Mouse (Mus musculus): ENCODE data around the gene Hmcn2.

The Hmcn2 gene

GRCm38 (mm10) chr2:31476107-31476820 is 162.0 kb downstream of the Hmcn2 start:
- DNase-seq (ENCODE audit: low read depth, low spot score): no peak

DNA sequence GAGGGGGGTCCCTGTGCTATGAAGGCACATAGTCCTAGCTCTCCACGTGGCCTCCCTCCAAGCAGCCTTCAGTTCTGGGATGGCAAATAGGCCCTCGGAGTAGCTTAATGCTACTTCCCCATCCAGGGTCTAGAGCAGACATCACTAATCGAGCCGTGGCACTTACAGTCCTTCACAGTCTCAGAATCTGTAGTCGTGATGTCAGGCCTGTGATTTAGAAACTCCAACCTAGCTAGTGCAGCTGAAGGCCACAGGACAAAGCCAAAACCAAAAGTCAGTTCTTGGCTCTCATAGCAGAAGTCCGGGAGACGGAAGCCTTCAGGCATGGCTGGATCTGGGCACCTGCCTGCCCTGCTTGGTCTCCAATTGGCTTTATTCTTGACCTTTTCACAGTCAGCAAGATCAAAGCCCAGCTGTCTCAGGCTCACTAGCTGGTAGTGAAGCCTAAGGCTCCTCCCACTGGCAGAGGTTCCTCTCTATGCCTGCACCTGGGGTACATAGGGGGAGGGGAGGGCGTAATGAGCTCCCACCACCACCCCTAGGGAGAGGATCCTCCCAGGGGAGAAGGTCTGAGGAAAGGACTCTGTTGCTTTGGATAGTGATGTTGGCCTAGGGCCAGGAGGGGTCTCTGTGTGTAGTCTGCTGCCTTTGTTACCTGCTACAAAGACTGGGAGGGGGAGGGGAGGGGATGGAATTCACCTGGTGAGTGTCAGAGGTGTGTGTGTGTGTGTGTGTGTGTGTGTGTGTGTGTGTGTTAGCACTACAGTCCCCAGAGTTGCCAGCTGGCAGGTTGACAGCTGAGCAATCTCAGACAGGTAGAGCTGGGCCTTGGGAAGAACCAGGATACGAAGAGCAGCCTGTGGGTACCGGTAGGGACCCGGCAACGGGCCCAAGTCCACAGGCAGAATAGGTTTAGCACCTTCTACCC is 163.3 kb downstream of the Hmcn2 start:
- no peak for DNase-seq (ENCODE audit: low read depth, low spot score)

DNA sequence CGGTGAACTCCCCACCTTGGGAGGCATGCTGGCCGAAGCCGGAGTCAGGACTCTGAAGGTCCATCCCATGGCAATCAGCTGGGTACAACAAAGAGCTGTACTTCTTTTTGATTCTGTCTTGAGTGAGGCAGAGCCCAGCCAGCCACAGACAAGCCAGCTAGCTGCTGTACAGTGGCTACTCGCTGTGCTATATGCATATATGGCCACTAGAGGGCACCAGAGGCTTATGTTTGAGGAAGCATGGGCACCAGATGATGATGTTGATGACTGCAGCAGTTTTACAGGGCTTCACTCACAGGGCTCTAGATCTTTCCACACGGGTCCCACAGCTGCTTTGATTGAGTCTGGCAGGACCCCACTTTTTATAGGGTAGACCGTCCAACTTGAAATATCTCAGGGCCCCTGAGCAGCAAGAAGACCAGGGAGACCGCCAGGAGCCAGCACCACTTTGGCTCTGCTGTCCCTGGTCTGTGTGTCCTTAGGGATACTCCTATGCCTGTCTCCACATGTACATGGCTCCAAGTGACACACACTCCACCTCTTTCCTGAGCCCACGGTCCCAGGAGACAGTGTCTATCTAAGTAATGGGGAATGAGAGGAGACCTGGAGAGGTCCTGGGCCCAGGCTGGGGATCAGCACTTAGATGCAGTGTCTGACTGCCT is 168.8 kb downstream of the Hmcn2 start:
- peak; percentile 89 for DNase-seq (ENCODE audit: low read depth, low spot score)

- peak; percentile 90 for DNase-seq (ENCODE audit: low read depth, low spot score)
Measured at GRCm38 (mm10) chr2:31484187-31484586, 170.0 kb downstream of the Hmcn2 start.

DNA sequence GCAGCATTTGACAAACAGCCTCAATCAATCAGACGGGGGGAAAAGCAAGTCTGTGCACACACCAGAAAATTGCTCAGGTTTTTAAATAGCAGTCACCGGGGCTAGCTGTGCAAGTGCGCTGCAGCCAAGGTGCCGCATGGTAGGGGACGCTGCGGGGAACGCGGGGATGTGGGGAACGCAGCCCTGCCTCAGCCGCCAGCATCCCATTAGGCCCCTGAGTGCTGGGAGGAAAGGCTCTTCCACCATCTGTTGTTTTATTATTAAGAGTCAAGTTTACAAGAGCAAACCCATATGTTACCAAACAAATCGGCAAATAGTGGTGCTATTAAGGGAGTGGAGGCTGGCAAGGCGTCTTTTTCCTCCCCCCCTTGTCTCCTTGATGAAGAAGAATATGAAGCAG is 175.0 kb downstream of the Hmcn2 start:
- no peak for DNase-seq (ENCODE audit: low read depth, low spot score)

GRCm38 (mm10) chr2:31490556-31490955 is 176.3 kb downstream of the Hmcn2 start:
- no peak for DNase-seq (ENCODE audit: low read depth, low spot score)

GRCm38 (mm10) chr2:31492308-31492707 is 178.1 kb downstream of the Hmcn2 start:
- DNase-seq (ENCODE audit: low read depth, low spot score): peak; percentile 87

DNA sequence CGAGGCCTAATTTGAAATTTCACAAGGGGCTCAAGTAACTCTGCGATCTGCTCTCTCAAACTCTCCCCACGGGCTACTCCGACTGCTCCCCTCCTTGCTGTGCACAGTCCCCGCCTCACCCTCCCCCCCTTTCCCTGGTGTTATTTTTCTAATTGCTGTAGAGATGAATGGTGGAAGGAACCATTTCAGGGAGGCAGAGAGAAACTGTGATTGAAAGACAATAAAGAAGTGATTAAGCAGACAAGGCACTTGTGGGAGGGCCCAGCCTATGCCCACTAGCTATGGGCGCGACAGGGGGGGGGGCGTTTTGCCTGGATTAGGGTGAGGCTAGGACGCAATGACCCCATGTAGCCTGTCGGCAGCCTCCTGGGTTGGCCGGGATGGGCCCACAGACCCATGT is 179.0 kb downstream of the Hmcn2 start:
- no peak for DNase-seq (ENCODE audit: low read depth, low spot score)

DNA sequence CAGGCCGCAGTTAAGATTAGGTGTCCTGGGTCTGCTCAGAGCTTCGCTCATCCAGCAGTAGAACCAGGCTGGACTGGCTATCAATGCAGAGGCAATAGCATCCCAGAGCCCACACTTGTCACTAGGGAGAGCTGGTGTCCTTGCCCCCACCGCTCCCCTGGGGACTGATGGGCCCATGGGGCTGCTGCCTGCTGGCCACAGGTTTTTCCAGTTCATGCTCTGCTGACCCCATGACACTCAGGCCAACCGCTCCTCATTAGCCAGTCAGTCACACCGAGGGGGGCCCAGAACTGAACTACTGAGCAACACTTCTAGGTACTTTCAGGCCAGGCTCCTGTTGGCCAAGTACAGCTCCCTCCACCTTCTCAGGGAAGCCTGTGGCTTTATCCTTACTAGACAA is 180.1 kb downstream of the Hmcn2 start:
- no peak for DNase-seq (ENCODE audit: low read depth, low spot score)

GRCm38 (mm10) chr2:31495046-31495476 is 180.8 kb downstream of the Hmcn2 start:
- no peak for DNase-seq (ENCODE audit: low read depth, low spot score)

- DNase-seq (ENCODE audit: low read depth, low spot score): no peak
Measured at GRCm38 (mm10) chr2:31496141-31496540, 181.9 kb downstream of the Hmcn2 start.

GRCm38 (mm10) chr2:31497113-31497512 is 182.9 kb downstream of the Hmcn2 start:
- no peak for DNase-seq (ENCODE audit: low read depth, low spot score)

- DNase-seq (ENCODE audit: low read depth, low spot score): no peak
Measured at GRCm38 (mm10) chr2:31497635-31498034, 183.4 kb downstream of the Hmcn2 start.

DNA sequence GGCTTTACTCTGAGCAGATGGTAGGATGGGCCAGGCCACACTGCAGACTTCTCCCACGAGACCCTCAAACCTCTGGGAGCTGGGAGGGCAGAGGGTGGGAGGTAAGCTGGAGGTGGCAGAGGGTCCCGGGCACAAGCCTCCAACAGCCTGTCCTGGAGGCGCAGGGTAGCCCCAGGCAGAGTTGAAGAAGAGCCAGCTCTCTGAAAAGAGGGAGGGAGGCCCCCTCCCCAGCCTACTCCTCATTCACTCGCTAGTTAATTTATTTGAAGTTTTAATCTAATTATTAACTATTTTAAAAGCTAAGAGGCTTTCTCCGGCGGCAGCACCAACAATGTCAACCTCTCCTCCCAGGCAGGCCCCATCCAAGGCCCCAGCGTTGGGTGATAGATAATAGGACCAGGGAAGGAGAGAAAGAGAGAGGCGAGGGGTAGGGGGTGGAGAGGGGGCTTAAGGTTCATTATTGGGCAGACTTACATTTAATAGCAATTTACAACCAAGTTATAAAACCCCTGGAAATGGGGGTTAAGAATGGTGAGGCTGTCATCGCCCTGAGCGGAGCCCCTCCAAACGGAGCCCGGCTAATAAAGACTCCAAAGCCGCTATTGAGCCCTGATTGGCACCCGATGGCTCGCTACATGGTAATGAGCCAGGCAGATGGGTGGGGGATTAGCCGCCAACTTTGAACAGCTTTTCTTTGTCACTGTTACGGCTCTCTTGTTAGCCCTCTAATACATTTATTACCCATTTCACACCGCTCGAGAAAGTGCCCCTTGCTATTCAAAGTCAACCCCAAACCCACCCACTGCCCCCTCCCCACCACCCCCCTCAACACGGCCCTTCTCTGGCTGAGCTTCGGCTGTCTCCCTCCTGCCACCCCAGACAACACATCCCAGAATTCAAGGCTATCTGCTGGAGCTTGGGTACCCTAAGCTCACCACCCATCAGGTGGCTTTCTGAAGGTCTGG is 185.4 kb downstream of the Hmcn2 start:
- no peak for DNase-seq (ENCODE audit: low read depth, low spot score)

- DNase-seq (ENCODE audit: low read depth, low spot score): no peak
Measured at GRCm38 (mm10) chr2:31500292-31501204, 186.3 kb downstream of the Hmcn2 start.

DNA sequence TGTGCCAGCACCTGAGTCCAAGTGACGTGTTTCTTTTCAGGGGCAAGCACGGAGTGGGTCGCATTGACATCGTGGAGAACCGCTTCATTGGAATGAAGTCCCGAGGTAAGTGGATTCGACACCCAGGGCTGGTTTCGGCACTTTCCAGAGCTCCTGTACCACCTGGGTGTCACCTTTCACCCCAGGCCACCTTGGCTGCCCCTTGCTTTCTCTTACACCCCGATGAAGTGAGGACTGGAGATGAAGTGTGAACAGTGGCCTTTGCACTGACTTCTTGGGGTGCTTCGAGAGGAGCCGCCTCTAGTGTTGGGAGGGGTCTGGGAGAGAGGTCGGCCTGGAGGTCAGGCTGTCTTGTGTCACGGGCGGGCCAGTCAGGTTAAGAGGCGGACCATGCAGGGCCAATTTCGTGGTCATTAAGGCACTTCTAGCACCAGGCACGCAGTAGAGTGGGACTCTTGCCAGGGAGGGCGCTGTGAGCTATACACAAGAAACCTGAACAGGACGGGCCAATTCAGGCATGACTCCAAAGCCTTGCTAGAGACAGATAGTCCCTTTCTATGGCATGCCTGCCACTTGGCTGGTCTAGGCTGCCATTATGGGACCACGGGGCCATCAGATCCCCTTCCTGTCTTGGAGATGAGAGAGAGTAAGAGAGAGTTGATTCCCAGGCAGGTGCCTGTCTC is 187.4 kb downstream of the Hmcn2 start:
- DNase-seq (ENCODE audit: low read depth, low spot score): peak; percentile 62

- peak; percentile 91 for DNase-seq (ENCODE audit: low read depth, low spot score)
Measured at GRCm38 (mm10) chr2:31502616-31503522, 188.7 kb downstream of the Hmcn2 start.

GRCm38 (mm10) chr2:31505472-31505871 is 191.3 kb downstream of the Hmcn2 start:
- DNase-seq (ENCODE audit: low read depth, low spot score): no peak
